Mouse (Mus musculus) heart, embryonic 10.5 days (tissue): ENCODE results near the gene Gpr50. TPM values are rescaled to one million over a fixed set of nuclear protein-coding genes. Genes with fewer than 3 reads are reported as not detected.

Source experiments
- DNase-seq: peaks from one replicate; pipeline ENCODE4 v3.0.0-alpha.2; 2017; ENCODE audit warnings: low spot score
- H3K27ac ChIP-seq: fragments of 300-500 bp; sonication (generic); 2 replicates; pipeline ENCODE4 v1.5.1; 2016; ENCODE audit warnings: mild to moderate bottlenecking
- H3K27me3 ChIP-seq: fragments of 300-500 bp; sonication (generic); 2 replicates; pipeline ENCODE4 v1.6.1; 2016; ENCODE audit warnings: mild to moderate bottlenecking; ENCODE audit not compliant: poor library complexity, insufficient read depth, severe bottlenecking
- H3K36me3 ChIP-seq: fragments of 300-500 bp; sonication (generic); 2 replicates; pipeline ENCODE4 v1.6.1; 2016; ENCODE audit warnings: mild to moderate bottlenecking, moderate library complexity
- H3K4me1 ChIP-seq: fragments of 300-500 bp; sonication (generic); 2 replicates; pipeline ENCODE4 v1.6.1; 2016; ENCODE audit warnings: mild to moderate bottlenecking
- H3K4me3 ChIP-seq: fragments of 300-500 bp; sonication (generic); 2 replicates; pipeline ENCODE4 v1.5.1; 2016; ENCODE audit warnings: mild to moderate bottlenecking, moderate library complexity
- H3K9me3 ChIP-seq: fragments of 300-500 bp; sonication (generic); 2 replicates; pipeline ENCODE4 v1.6.1; 2016; ENCODE audit warnings: mild to moderate bottlenecking, moderate library complexity
- WGBS: fragments of 180-500 bp; shearing (Covaris S2); methylation state at CpG from one replicate; pipeline ENCODE4 v1.1.7; 2016; 5-methylcytosine and 5-hydroxymethylcytosine counted together
- polyA plus RNA-seq: library from polyadenylated mRNA; unstranded; fragments of >200 nt; fragmentation: Nextera tagmentation; extraction: Ambion mirVana; gene quantifications from 2 replicates; pipeline ENCODE4 v1.2.1, GENCODE M21; 2016

Gpr50 gene
- polyA plus RNA-seq, 1 experiment from 2014 or later, result 5.7 TPM

DNA sequence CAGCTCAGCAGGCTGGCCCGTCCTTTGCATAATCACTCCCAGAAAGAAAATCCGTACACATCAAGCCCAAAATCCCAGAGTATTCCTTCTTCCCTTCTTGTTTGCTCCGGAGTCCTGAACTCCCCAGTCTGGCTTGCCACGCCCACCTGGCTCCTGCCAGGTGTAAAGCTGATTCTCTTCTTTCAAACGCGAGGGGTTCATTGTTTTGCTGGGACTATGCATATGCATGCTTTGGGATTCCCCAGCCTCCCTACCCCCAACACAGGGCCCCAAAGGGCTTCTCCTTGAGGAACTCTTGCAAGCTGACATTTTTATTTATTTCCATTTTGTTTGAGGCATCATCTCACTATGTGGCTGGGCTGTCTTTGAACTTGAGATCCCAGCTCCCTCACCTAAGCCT is 6.8 kb downstream of the Gpr50 start:
- no peaks in the 10 kb centered on the region for H3K9me3 ChIP-seq
- H3K27ac ChIP-seq, result no peak overlapping the region
- no peak overlapping the region for H3K4me3 ChIP-seq
- H3K27me3 ChIP-seq, result peaks cover 46% of the 10 kb centered on the region
- H3K4me1 ChIP-seq, result no peaks in the 10 kb centered on the region
- no peak for DNase-seq
- 21% methylated on average over 6 of the region's 6 CpGs for WGBS
- no peaks in the 10 kb centered on the region for H3K36me3 ChIP-seq

GRCm38 (mm10) chrX:71700817-71701469 is 37.5 kb downstream of the Gpr50 start:
- WGBS, result 28% methylated on average over 6 of the region's 6 CpGs
- DNase-seq, result no peak

More at GRCm38 (mm10) chrX:71700817-71701469, 37.5 kb downstream of the Gpr50 start:
- Histone ChIP-seq H3K27ac (no peak overlapping the region), H3K9me3 (no peaks in the 10 kb centered on the region), H3K4me3 (no peak overlapping the region), H3K27me3 (no peaks in the 10 kb centered on the region), H3K4me1 (no peaks in the 10 kb centered on the region), H3K36me3 (no peaks in the 10 kb centered on the region)

Other genes starting within 250 kb of the Gpr50 start
- 23.9 and 28.8 TPM in 2 replicates for gene Cd99l2, start 170.8 kb upstream of the Gpr50 start, polyA plus RNA-seq
- 239 and 351 TPM in 2 replicates for gene Hmgb3, start 107.7 kb upstream of the Gpr50 start, polyA plus RNA-seq
- 40.0 and 46.8 TPM in 2 replicates for gene Vma21, start 152.3 kb downstream of the Gpr50 start, polyA plus RNA-seq